Mouse (Mus musculus) limb, embryonic 14.5 days (tissue): ENCODE data around the gene Spice1. TPM values are rescaled to one million over a fixed set of nuclear protein-coding genes. Genes with fewer than 3 reads are reported as not detected.

Experiments
- ATAC-seq: fragments of 200-750 bp; cut with Nextera tagmentation; 2 replicates; pipeline ENCODE4 v1.8.0; 2017; ENCODE audit warnings: low read depth, moderate number of reproducible peaks, moderate TSS enrichment; ENCODE audit not compliant: low FRiP score
- DNase-seq: peaks from one replicate; pipeline ENCODE4 v3.0.0-alpha.2; 2015; ENCODE audit warnings: low spot score
- H3K27ac ChIP-seq: fragments of 300-500 bp; sonication (generic); replicated peaks from 2 replicates; pipeline ENCODE4 v1.5.1; 2014; ENCODE audit warnings: low read depth, mild to moderate bottlenecking, low read length, moderate library complexity, mixed read lengths
- H3K27me3 ChIP-seq: fragments of 300-500 bp; sonication (generic); 2 replicates; pipeline ENCODE4 v1.6.1; 2014; ENCODE audit warnings: low read length, mixed read lengths; ENCODE audit not compliant: control insufficient read depth, insufficient read depth
- H3K36me3 ChIP-seq: fragments of 300-500 bp; sonication (generic); 2 replicates; pipeline ENCODE4 v1.6.1; 2014; ENCODE audit warnings: mild to moderate bottlenecking, low read length, moderate library complexity, mixed read lengths; ENCODE audit not compliant: control insufficient read depth, insufficient read depth
- H3K4me1 ChIP-seq: fragments of 300-500 bp; sonication (generic); 2 replicates; pipeline ENCODE4 v1.6.1; 2014; ENCODE audit warnings: antibody characterized with exemption, low read length, mixed read lengths; ENCODE audit not compliant: control insufficient read depth, insufficient read depth
- H3K4me2 ChIP-seq: fragments of 300-500 bp; sonication (generic); replicated peaks from 2 replicates; pipeline ENCODE4 v1.6.1; 2014; ENCODE audit warnings: low read depth, mild to moderate bottlenecking, low read length, moderate library complexity; ENCODE audit not compliant: severe bottlenecking
- H3K4me3 ChIP-seq: fragments of 300-500 bp; sonication (generic); replicated peaks from 2 replicates; pipeline ENCODE4 v1.5.1; 2014; ENCODE audit warnings: low read length
- H3K9ac ChIP-seq: fragments of 300-500 bp; sonication (generic); 2 replicates; pipeline ENCODE4 v1.6.1; 2014; ENCODE audit warnings: mild to moderate bottlenecking, low read depth, low read length, moderate library complexity; ENCODE audit not compliant: severe bottlenecking
- H3K9me3 ChIP-seq: fragments of 300-500 bp; sonication (generic); 2 replicates; pipeline ENCODE4 v1.6.1; 2016; ENCODE audit warnings: low read length; ENCODE audit not compliant: control insufficient read depth
- POLR2A ChIP-seq: fragments of 200-500 bp; IDR thresholded peaks from 2 replicates; pipeline ENCODE4 v1.8.0; 2012; ENCODE audit warnings: inconsistent platforms, mild to moderate bottlenecking, moderate library complexity, borderline replicate concordance; ENCODE audit not compliant: insufficient read depth, insufficient read length; ENCODE audit errors: extremely low read depth
- WGBS: fragments of 180-500 bp; shearing (Covaris S2); extraction: QIAGEN DNeasy Blood & Tissue Kit; methylation state at CpG from one replicate; pipeline ENCODE4 v1.1.7; 2014; 5-methylcytosine and 5-hydroxymethylcytosine counted together
- polyA plus RNA-seq, 2 experiments: library from polyadenylated mRNA; depleted of rRNA in 1 of 2; stranded (reverse) in 1 of 2; unstranded in 1 of 2; fragments of >200 nt; fragmentation: Nextera tagmentation in 1 of 2; extraction: Ambion mirVana in 1 of 2; gene quantifications; 2 replicates each; pipeline versions ENCODE4 v1.2.1 to v1.2.3; 2012 to 2014

Gene Spice1
- polyA plus RNA-seq, 2 experiments, result 25.6 to 34.4 TPM

- peak; percentile 6 for DNase-seq
These were observed 45.1 kb downstream of the Spice1 start for GRCm38 (mm10) chr16:44391877-44392548.

GRCm38 (mm10) chr16:44394577-44395243, 47.8 kb downstream of the Spice1 start, which contains the start of gene Cfap44:
TSS of gene Cfap44 (plus strand) at chr16:44394796.
- H3K27ac ChIP-seq, result peak within 1 kb of the TSS; percentile 21
- H3K4me1 ChIP-seq, result peaks cover 13% of the 10 kb centered on the region
- peak within 1 kb of the TSS; percentile 40 for H3K9ac ChIP-seq
- H3K4me3 ChIP-seq, result peak within 1 kb of the TSS; percentile 32
- 2% methylated on average over 17 of the region's 17 CpGs for WGBS
- no peaks in the 10 kb centered on the region for H3K27me3 ChIP-seq
- ATAC-seq, result peak; percentile 92
- peak within 1 kb of the TSS; percentile 62 for H3K4me2 ChIP-seq
- no peak for TF ChIP-seq POLR2A
- no peaks in the 10 kb centered on the region for H3K9me3 ChIP-seq
- peak; percentile 96 for DNase-seq
- no peaks in the 10 kb centered on the region for H3K36me3 ChIP-seq

More at GRCm38 (mm10) chr16:44391877-44392548, 45.1 kb downstream of the Spice1 start:
- Histone ChIP-seq H3K4me2 (no peak overlapping the region), H3K27ac (no peak overlapping the region), H3K36me3 (peaks cover 6% of the 10 kb centered on the region; the same call in 1 of the 2 replicates), H3K4me1 (peaks cover 18% of the 10 kb centered on the region), H3K9me3 (no peaks in the 10 kb centered on the region), H3K9ac (no peak overlapping the region), H3K27me3 (no peaks in the 10 kb centered on the region), H3K4me3 (no peak overlapping the region)
- no peak for TF ChIP-seq POLR2A
- no peak for ATAC-seq
- 40% methylated on average over 9 of the region's 9 CpGs for WGBS

- 96% methylated on average over 5 of the region's 5 CpGs for whole genome bisulfite sequencing
- Histone ChIP-seq H3K4me1 (no peaks in the 10 kb centered on the region), H3K36me3 (no peaks in the 10 kb centered on the region), H3K4me3 (no peak overlapping the region), H3K9me3 (peaks cover 8% of the 10 kb centered on the region; the same call in 1 of the 2 replicates), H3K4me2 (no peak overlapping the region), H3K27me3 (no peaks in the 10 kb centered on the region), H3K9ac (no peak overlapping the region), H3K27ac (no peak overlapping the region)
- DNase-seq (no peak), ATAC-seq (no peak)
- TF ChIP-seq POLR2A, result no peak
These were observed 58.0 kb downstream of the Spice1 start for GRCm38 (mm10) chr16:44404933-44405332.

- 76% methylated on average over 5 of the region's 5 CpGs for WGBS
- DNase-seq, result no peak
- no peak for ATAC-seq
- Histone ChIP-seq H3K36me3 (no peaks in the 10 kb centered on the region), H3K27ac (no peak overlapping the region), H3K4me3 (no peak overlapping the region), H3K9ac (no peak overlapping the region), H3K4me1 (no peaks in the 10 kb centered on the region), H3K9me3 (peaks cover 8% of the 10 kb centered on the region; the same call in 1 of the 2 replicates), H3K27me3 (no peaks in the 10 kb centered on the region), H3K4me2 (no peak overlapping the region)
- no peak for TF ChIP-seq POLR2A
These were observed 60.3 kb downstream of the Spice1 start for GRCm38 (mm10) chr16:44407211-44407610.

- H3K36me3 ChIP-seq, result no peaks in the 10 kb centered on the region
- H3K27me3 ChIP-seq, result no peaks in the 10 kb centered on the region
- H3K9me3 ChIP-seq, result peaks cover 8% of the 10 kb centered on the region; the same call in 1 of the 2 replicates
- no peak overlapping the region for H3K9ac ChIP-seq
- H3K4me3 ChIP-seq, result no peak overlapping the region
- no peak for TF ChIP-seq POLR2A
- H3K4me1 ChIP-seq, result no peaks in the 10 kb centered on the region
- no peak overlapping the region for H3K4me2 ChIP-seq
- 85% methylated on average over 2 of the region's 2 CpGs for WGBS
- no peak overlapping the region for H3K27ac ChIP-seq
- ATAC-seq, result no peak
- DNase-seq, result no peak
These were observed 61.4 kb downstream of the Spice1 start for GRCm38 (mm10) chr16:44408290-44408689.
